ENCODE assay signal across 1 mouse cellular context in the genomic region with DNA sequence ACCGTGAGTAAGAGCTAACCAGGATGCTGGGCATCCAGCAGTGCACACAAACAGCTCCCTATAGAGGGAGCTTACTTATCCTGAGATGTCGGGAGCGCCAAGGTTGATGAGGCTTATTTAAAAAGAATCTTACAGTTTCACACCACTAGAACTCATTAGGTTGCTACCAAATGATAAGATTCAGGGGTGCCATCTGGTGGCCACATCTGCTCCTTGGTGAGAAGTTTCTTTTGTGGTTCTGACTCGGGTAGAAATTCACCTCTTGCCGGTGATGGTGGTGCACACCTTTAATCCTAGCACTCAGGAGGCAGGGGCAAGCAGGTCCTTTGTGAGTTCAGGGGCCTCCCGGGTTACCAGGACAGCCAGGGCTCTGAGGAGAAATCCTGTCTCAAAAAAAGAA.
TF ChIP-seq lines count a peak whose summit lies in the region.

No protein-coding gene starts in this region.

TF ChIP-seq in MEL, 35 proteins besides CTCF, POLR2A, EP300 and RAD21 (continued from another document):
- peak; percentile 47; the same call in 1 of the 2 replicates for TF ChIP-seq BHLHE40 (IDR thresholded peaks at IDR 0.05; ENCODE audit: borderline replicate concordance, low read depth, low read length)
- no peak for TF ChIP-seq POLR2AphosphoS2 (IDR thresholded peaks at IDR 0.05; ENCODE audit: low read length)
- no peak for TF ChIP-seq ZMIZ1 (IDR thresholded peaks at IDR 0.05; ENCODE audit: low read depth, low read length)
- TF ChIP-seq POLR2AphosphoS5 (IDR thresholded peaks at IDR 0.05; ENCODE audit: borderline replicate concordance, low read depth, low read length) = no peak
- TF ChIP-seq TBP (IDR thresholded peaks at IDR 0.05; ENCODE audit: low read depth, low read length) = peak; percentile 58; the same call in 1 of the 2 replicates
- TF ChIP-seq MAZ (IDR thresholded peaks at IDR 0.05; ENCODE audit: low read depth, low read length) = peak; percentile 65; the same call in 1 of the 2 replicates
- TF ChIP-seq MAFK (IDR thresholded peaks at IDR 0.05; ENCODE audit: borderline replicate concordance, low read depth, low read length) = no peak
- TF ChIP-seq NELFE (IDR thresholded peaks at IDR 0.05; ENCODE audit: low read depth, low read length) = no peak
- no peak for TF ChIP-seq ZKSCAN1 (IDR thresholded peaks at IDR 0.05; ENCODE audit: low read depth, low read length)
- TF ChIP-seq MXI1 (IDR thresholded peaks at IDR 0.05; ENCODE audit: low read depth, low read length) = peak; percentile 73
